Mouse (Mus musculus) megakaryocyte-erythroid progenitor cell, adult 5 weeks (primary cell): ENCODE measurements around the gene Clns1a. TPM values are rescaled to one million over a fixed set of nuclear protein-coding genes. Genes with fewer than 3 reads are reported as not detected.

ENCODE experiments used
- polyA plus RNA-seq: library from polyadenylated mRNA; stranded (reverse); fragments of >175 nt; gene quantifications from 2 replicates; pipeline ENCODE4 v1.2.3, GENCODE M21; 2012

The Clns1a gene
- polyA plus RNA-seq = 53.1 and 55.7 TPM in 2 replicates

GRCm38 (mm10) chr7:97696506-97697254 is at the start of gene Clns1a:
Gene Clns1a (plus strand): TSS chr7:97696634.

GRCm38 (mm10) chr7:97737638-97738456 is 41.4 kb downstream of the Clns1a start, which contains the start of gene Aqp11:
Gene Aqp11 (minus strand): TSS chr7:97738289.

Other genes with a start within 250 kb of the Clns1a start
- 2.9 and 5.6 TPM in 2 replicates for gene Kctd14, start 245.3 kb upstream of the Clns1a start, polyA plus RNA-seq
- gene Ints4, start 215.7 kb upstream of the Clns1a start, polyA plus RNA-seq = 5.9 TPM in 2 replicates
- gene Aamdc, start 117.1 kb upstream of the Clns1a start, polyA plus RNA-seq = 6.8 and 8.5 TPM in 2 replicates
- 7.5 and 13.2 TPM in 2 replicates for gene Rsf1, start 116.7 kb upstream of the Clns1a start, polyA plus RNA-seq
- 3.9 and 6.1 TPM in 2 replicates for gene Aqp11, start 41.7 kb downstream of the Clns1a start, polyA plus RNA-seq
- gene Pak1, start 91.9 kb downstream of the Clns1a start, polyA plus RNA-seq = 34.9 and 39.7 TPM in 2 replicates
- gene Gdpd4, start 223.3 kb downstream of the Clns1a start, polyA plus RNA-seq = not detected in 2 replicates